Mouse (Mus musculus) frontal cortex, adult (tissue): Measurements from ENCODE around the gene Tgif2.
A peak's percentile ranks its signal among the peaks of the same experiment; 100 is the strongest.
"Not testable (repeated sequence)": the region's sequence is repeated elsewhere in the genome, so short reads cannot be mapped to it uniquely, and the experiment has no call there.

ENCODE experiments used
- ATAC-seq: cut with Nextera tagmentation; 2 replicates; pipeline ENCODE4 v1.9.2; 2017; ENCODE audit warnings: mild to moderate bottlenecking, moderate library complexity, mixed read lengths; ENCODE audit not compliant: low TSS enrichment

The Tgif2 gene

DNA sequence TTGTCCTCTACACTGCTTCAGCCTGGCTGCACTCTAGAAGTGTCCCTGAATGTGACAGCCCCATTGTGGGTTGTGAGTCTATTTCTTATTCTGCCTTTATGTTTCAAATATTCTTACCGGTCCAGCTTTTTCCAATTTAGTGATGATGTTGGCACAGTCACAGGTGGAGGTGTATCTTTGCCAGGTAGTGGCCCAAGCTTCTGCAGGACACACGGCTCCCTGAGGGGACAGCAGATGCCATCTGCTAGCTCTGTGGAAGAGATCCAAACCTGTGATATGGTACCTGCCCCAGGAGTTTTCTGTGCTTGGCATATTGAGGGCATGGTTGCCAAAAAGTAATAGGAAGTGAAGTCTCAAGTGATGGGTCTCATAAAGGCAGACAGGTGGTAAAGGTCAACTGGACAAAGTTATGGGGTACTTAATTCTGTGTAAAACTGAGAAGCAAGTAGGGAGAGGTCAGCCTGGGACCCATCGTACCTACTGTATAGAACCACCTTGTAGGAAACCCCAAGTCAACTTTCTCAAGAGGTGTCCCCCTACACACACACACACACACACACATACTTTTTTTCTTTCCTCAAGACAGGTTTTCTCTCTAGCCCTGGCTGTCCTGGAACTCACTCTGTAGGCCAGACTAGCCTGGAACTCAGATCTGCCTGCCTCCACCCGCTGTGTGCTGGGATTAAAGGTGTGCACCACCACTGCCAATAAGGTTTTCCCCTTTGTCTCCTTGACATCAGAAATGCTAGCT, 35.1 kb downstream of the Tgif2 start:
- ATAC-seq: no peak

DNA sequence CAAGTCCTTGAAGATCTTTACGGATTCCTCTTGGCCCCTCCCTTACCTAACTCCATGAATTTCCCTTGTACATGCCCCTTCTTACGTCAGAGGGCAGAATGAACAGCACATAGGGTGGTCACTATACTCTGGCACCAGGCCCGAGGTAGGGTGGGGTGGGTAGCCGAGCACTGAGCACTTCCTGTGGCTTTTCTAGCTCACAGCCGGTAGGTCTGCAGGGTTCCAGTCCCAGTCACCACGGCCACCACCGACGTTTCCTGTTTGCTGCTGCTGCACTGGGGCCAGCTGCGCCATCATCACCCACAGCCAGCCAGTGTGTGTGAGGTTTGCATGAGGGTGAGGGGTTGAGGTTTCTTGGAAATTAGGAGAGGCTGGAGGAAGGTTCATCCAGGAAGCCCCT, 37.9 kb downstream of the Tgif2 start:
- ATAC-seq: no peak

DNA sequence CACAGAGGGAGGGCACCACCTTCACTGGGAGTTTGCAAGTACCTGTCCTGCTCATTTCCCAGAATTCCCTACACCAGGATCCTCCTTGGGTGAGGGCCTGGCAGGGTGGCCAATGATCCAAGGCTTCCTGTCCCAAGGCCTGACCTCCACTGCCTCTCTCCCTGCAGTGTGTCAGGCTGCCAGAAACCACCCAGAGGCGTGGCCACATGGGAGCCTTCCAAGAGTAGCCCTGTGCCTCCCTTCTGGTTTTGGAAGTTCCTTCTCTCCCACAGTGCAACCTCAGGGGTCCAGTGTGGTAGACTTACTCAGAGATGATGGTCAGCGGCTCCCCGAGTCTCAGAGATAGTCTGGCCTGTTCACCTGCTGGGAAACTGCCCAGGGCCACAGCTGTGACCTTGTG, 39.7 kb downstream of the Tgif2 start:
- no peak for ATAC-seq

DNA sequence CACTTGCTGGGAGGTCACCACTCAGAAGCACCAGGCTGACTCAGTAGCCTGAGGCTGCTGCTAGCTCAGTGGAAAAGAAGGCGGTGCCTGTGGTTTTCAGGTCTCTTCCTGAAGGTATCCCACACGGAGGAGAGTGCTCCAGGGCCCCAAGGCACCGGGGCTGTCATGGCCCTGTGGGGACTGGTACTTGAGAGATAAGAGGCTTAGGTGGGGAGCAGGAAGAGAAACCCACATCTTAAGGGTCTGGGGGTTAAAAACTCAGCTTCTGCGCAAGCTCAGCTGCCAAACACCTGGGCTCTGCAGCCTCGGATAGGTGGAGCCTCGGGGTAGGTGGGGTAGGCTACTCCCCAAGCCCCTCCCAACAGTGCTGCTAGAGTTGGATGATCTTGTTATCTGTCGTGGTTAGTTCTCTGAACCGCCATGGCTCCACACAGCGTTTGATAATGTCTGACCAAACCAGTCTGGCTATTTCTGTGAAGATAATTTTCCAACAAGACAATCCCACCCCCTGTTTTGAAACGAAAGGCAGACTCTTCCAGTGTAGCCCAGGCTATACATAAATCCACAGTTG, 42.7 kb downstream of the Tgif2 start:
- ATAC-seq: no peak

- no peak for ATAC-seq
Measured at GRCm38 (mm10) chr2:156884396-156885211, 44.8 kb downstream of the Tgif2 start.

GRCm38 (mm10) chr2:156885666-156886065, 45.9 kb downstream of the Tgif2 start:
- peak; percentile 27; the same call in 1 of the 2 replicates for ATAC-seq

GRCm38 (mm10) chr2:156886084-156886631, 46.4 kb downstream of the Tgif2 start:
- ATAC-seq: no peak

- ATAC-seq: no peak
Measured at GRCm38 (mm10) chr2:156887017-156887416, 47.2 kb downstream of the Tgif2 start, which contains the start of gene Sla2. Sla2 (minus strand) TSS chr2:156887192.

DNA sequence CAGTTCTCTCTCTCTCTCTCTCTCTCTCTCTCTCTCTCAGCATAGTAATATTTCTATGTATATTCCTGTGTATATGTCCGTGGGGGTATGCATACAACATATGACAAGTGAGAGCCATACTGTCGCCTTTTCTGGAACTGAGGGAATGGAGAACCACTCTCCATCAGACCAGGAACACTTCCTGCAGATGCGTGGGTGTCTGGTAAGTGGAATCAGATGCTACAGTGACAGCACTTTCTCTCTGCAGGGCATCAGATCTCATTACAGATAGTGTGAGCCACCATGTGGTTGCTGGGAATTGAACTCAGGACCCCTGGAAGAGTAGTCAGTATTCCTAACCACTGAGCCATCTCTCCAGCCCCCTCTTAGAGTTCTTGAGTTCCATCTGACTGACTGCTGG, 48.7 kb downstream of the Tgif2 start:
- ATAC-seq: peak; percentile 62; the same call in 1 of the 2 replicates

DNA sequence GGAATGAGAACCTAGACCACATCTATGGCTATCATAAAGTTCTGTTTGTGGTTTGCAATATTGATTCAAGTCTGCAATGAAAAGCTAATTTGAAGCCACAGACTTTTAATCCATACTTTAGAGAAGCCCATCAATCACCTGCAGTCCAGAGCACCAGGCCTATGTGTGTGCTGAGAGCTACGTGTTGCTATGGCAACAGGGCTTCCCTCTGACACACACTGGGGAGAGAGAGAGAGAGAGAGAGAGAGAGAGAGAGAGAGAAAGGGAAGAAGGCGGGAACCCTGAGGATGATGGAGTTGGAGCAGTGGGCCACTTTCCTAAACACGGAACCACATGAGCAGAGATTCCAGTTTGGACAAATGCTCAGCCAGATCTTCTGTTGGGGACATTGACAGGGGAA, 52.4 kb downstream of the Tgif2 start:
- no peak for ATAC-seq

DNA sequence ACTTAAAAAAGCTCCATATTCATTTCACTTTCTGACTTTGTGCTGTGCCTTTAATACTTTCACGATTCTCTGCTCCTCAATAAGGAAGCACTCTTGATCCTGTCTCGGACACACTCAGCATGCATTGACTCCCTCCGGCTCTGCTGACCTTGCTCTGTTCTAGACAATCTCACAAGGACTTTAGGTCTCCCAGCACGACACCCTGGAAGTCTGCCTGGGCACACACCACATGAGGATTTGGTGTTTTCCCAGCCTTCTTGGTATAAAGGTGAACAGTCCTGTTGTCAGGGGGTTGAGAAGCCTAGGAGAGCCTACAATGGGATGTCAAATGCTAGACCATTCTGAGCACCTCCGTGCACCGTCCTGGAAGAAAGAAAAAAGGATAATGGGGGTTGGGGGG, 53.0 kb downstream of the Tgif2 start:
- ATAC-seq: no peak

GRCm38 (mm10) chr2:156894496-156895265, 54.9 kb downstream of the Tgif2 start:
- ATAC-seq: no peak

GRCm38 (mm10) chr2:156896384-156896914, 56.6 kb downstream of the Tgif2 start:
- ATAC-seq: no peak

DNA sequence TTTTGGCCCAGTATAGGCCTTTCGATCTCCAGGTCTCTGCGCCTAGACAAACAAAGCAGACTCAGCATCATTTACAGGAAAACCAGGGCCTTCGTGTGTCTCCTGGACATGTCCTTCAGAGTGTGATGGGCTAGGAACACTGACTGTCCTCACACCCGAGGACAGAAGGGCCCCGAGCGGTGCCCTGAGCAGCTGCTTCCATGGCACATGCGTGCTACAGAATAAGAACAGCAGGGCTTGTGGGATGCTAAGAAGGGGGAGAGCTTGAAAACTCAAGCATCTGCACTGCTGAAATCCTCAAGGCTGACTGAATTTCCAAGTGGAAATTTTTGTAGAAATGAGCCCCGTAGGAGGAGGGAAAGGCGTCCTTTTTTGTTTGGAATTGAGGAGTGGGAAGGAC, 57.2 kb downstream of the Tgif2 start:
- ATAC-seq: peak; percentile 81

GRCm38 (mm10) chr2:156898374-156898773, 58.6 kb downstream of the Tgif2 start:
- ATAC-seq: no peak

- peak; percentile 62 for ATAC-seq
Measured at GRCm38 (mm10) chr2:156899184-156899583, 59.4 kb downstream of the Tgif2 start.

GRCm38 (mm10) chr2:156901344-156901743, 61.5 kb downstream of the Tgif2 start:
- no peak for ATAC-seq

- no peak for ATAC-seq
Measured at GRCm38 (mm10) chr2:156901883-156902282, 62.1 kb downstream of the Tgif2 start.

DNA sequence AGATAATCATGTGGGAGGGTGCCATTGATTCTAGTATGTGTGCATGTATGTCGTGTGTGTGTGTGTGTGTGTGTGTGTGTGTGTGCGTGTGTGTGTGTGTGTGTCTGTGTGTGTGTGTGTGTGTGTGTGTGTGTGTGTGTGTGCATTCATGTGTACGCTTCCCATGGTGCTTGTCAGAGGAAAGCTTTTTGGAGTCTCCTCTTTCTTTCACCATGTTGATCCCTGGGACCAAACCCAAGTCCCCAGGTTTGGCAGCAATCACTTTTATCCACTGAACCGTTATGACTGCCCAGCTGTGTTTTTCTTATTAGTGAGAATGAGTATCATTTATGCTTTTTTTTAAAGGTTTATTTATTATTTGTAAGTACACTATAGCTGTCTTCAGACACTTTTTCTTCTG, 62.6 kb downstream of the Tgif2 start:
- ATAC-seq: not testable (repeated sequence)

GRCm38 (mm10) chr2:156903367-156903766, 63.6 kb downstream of the Tgif2 start:
- ATAC-seq: no peak
